Mouse (Mus musculus): ENCODE data around the gene Coa3.

DNA sequence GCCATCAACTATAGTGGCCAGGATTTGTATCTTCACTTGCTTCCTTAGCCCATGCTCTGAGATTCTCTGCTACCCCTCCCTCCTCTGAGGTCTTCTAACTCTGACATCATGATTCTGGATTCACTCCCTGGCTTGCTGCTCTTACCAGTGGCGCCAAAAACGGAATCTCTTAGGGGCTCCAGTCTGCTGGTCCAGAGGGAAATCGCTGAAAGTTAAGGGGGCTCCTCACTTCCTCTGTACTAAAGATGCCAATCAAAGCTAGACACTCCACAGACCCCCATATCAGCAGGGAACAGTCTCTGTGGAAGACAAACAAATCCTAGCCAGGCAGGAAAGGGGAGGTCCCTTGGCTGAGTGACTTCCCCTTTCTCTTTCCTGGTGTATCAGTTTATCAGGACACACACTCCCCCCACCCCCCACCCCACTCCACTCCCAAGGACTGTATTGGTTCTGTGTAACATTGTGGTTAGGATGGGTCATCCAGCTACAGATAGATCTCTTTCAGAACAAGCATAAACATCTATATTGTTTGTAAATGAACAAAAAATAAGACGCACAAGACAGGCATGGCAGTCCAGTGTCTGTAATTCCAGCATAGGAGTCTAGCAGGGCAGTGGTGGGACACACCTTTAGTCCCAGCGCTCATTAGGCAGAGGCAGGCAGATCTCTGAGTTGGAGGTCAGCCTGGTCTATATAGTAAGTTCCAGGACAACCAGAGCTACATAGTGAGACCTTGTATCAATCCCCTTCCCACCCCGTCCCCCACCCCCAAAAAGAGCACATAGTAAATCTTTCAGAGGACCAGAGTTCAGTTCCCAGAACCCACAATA is 46.7 kb downstream of the Coa3 start:
- TF ChIP-seq POLR2A (IDR thresholded peaks at IDR 0.05; ENCODE audit: control insufficient read depth in 1 of 2, insufficient read depth in 1 of 2, low read depth in 1 of 2, low read length in 2 of 2, poor library complexity in 1 of 2) (no peak), E2F4 (IDR thresholded peaks at IDR 0.05; ENCODE audit: borderline replicate concordance, low read depth, low read length) (no peak), ZMIZ1 (IDR thresholded peaks at IDR 0.05; ENCODE audit: low read depth, low read length) (no peak), CTCF (IDR thresholded peaks at IDR 0.05 in 2 of 3, conservative IDR thresholded peaks at IDR 0.05 in 1 of 3; ENCODE audit: control insufficient read depth in 1 of 3, insufficient read depth in 1 of 3, low read depth in 2 of 3, low read length in 3 of 3, poor library complexity in 1 of 3, severe bottlenecking in 1 of 3) (no peak), JUND (IDR thresholded peaks at IDR 0.05; ENCODE audit: low read depth, low read length) (no peak), CHD2 (IDR thresholded peaks at IDR 0.05; ENCODE audit: low read length) (peak; percentile 41; the same call in 1 of the 2 replicates), ZKSCAN1 (IDR thresholded peaks at IDR 0.05; ENCODE audit: low read depth, low read length) (no peak), HCFC1 (IDR thresholded peaks at IDR 0.05; ENCODE audit: low read depth, low read length) (no peak), GATA1 (IDR thresholded peaks at IDR 0.05; ENCODE audit: low read depth, low read length) (peak; percentile 96), MAX (IDR thresholded peaks at IDR 0.05; ENCODE audit: low read length) (0 out of 2 replicates have a peak, but pooled peaks have one; percentile 26)

All from MEL (cell line).